Mouse (Mus musculus) MEL (cell line): ENCODE data around the gene Hmgn1.

Experiments
- CHD2 ChIP-seq: IDR thresholded peaks from 2 replicates; pipeline ENCODE4 v1.6.1; 2011; ENCODE audit warnings: low read length, improper control_type of control experiment
- CTCF ChIP-seq, 3 experiments: IDR thresholded peaks in 2 of 3; conservative IDR thresholded peaks in 1 of 3; 2 replicates each; pipeline ENCODE4 v1.5.1; 2011 to 2012; ENCODE audit warnings: low read length in 3 of 3, low read depth in 2 of 3, mild to moderate bottlenecking in 2 of 3, improper control_type of control experiment in 1 of 3, inconsistent platforms in 1 of 3, mixed read lengths in 1 of 3, moderate library complexity in 1 of 3; ENCODE audit not compliant: control insufficient read depth in 1 of 3, insufficient read depth in 1 of 3, poor library complexity in 1 of 3, severe bottlenecking in 1 of 3
- E2F4 ChIP-seq: IDR thresholded peaks from 2 replicates; pipeline ENCODE4 v1.6.1; 2011; ENCODE audit warnings: low read depth, low read length, improper control_type of control experiment, borderline replicate concordance
- EP300 ChIP-seq, 2 experiments: IDR thresholded peaks; 2 replicates each; pipeline ENCODE4 v1.6.1; 2011; ENCODE audit warnings: improper control_type of control experiment in 2 of 2, low read length in 2 of 2, low read depth in 1 of 2, mild to moderate bottlenecking in 1 of 2
- ETS1 ChIP-seq: IDR thresholded peaks from 2 replicates; pipeline ENCODE4 v1.6.1; 2012; ENCODE audit warnings: low read depth, mild to moderate bottlenecking, inconsistent platforms, low read length, improper control_type of control experiment, moderate library complexity
- MAX ChIP-seq: IDR thresholded peaks from 2 replicates; pipeline ENCODE4 v1.6.1; 2011; ENCODE audit warnings: low read length, improper control_type of control experiment
- POLR2A ChIP-seq, 2 experiments: IDR thresholded peaks; 2 replicates each; pipeline ENCODE4 v1.6.1; 2011 to 2012; ENCODE audit warnings: low read length in 2 of 2, mild to moderate bottlenecking in 2 of 2, control low read depth in 1 of 2, improper control_type of control experiment in 1 of 2, low read depth in 1 of 2, moderate library complexity in 1 of 2; ENCODE audit not compliant: control insufficient read depth in 1 of 2, insufficient read depth in 1 of 2, poor library complexity in 1 of 2
- POLR2AphosphoS2 ChIP-seq: IDR thresholded peaks from 2 replicates; pipeline ENCODE4 v1.6.1; 2011; ENCODE audit warnings: low read length, improper control_type of control experiment
- RCOR1 ChIP-seq: IDR thresholded peaks from 2 replicates; pipeline ENCODE4 v1.6.1; 2012; ENCODE audit warnings: low read depth, mild to moderate bottlenecking, inconsistent platforms, low read length, improper control_type of control experiment
- SMC3 ChIP-seq: IDR thresholded peaks from 2 replicates; pipeline ENCODE4 v1.6.1; 2011; ENCODE audit warnings: low read depth, low read length, improper control_type of control experiment
- TCF12 ChIP-seq: IDR thresholded peaks from 2 replicates; pipeline ENCODE4 v1.6.1; 2014; ENCODE audit warnings: low read depth, mild to moderate bottlenecking, inconsistent platforms, low read length, improper control_type of control experiment, moderate library complexity
- USF1 ChIP-seq: IDR thresholded peaks from 2 replicates; pipeline ENCODE4 v1.6.1; 2014; ENCODE audit warnings: low read depth, mild to moderate bottlenecking, inconsistent platforms, low read length, improper control_type of control experiment, moderate library complexity
- USF2 ChIP-seq, 2 experiments: IDR thresholded peaks; 2 replicates each; pipeline ENCODE4 v1.6.1; 2011 to 2012; ENCODE audit warnings: improper control_type of control experiment in 2 of 2, low read length in 2 of 2, borderline replicate concordance in 1 of 2, inconsistent platforms in 1 of 2, low read depth in 1 of 2, mild to moderate bottlenecking in 1 of 2; ENCODE audit not compliant: insufficient read depth in 1 of 2
- ZKSCAN1 ChIP-seq: IDR thresholded peaks from 2 replicates; pipeline ENCODE4 v1.6.1; 2012; ENCODE audit warnings: low read depth, mild to moderate bottlenecking, inconsistent platforms, low read length, improper control_type of control experiment, moderate library complexity

GRCm38 (mm10) chr16:96127288-96127656, 257 bp downstream of the Hmgn1 start:
- TF ChIP-seq CHD2: no peak
- no peak for TF ChIP-seq RCOR1
- no peak for TF ChIP-seq CTCF (IDR thresholded peaks at IDR 0.05 in 2 of 3, conservative IDR thresholded peaks at IDR 0.05 in 1 of 3; ENCODE audit: control insufficient read depth in 1 of 3, insufficient read depth in 1 of 3, low read depth in 2 of 3, low read length in 3 of 3, poor library complexity in 1 of 3, severe bottlenecking in 1 of 3)
- TF ChIP-seq POLR2A (IDR thresholded peaks at IDR 0.05; ENCODE audit: control insufficient read depth in 1 of 2, insufficient read depth in 1 of 2, low read depth in 1 of 2, low read length in 2 of 2, poor library complexity in 1 of 2): no peak
- no peak for TF ChIP-seq TCF12
- TF ChIP-seq USF2 (IDR thresholded peaks at IDR 0.05; ENCODE audit: borderline replicate concordance in 1 of 2, insufficient read depth in 1 of 2, low read depth in 1 of 2, low read length in 2 of 2): no peak
- no peak for TF ChIP-seq E2F4
- TF ChIP-seq ZKSCAN1: no peak
- TF ChIP-seq USF1: no peak
- TF ChIP-seq EP300 (IDR thresholded peaks at IDR 0.05; ENCODE audit: low read depth in 1 of 2, low read length in 2 of 2): no peak
- TF ChIP-seq MAX: no peak
- TF ChIP-seq SMC3: no peak
- TF ChIP-seq POLR2AphosphoS2: no peak
- no peak for TF ChIP-seq ETS1
